Mouse (Mus musculus) forebrain, embryonic 13.5 days (tissue): Measurements from ENCODE around the gene Surf4. TPM values are rescaled to one million over a fixed set of nuclear protein-coding genes. Genes with fewer than 3 reads are reported as not detected.

Source experiments
- ATAC-seq: fragments of 200-750 bp; cut with Nextera tagmentation; 2 replicates; pipeline ENCODE4 v1.8.0; 2017
- H3K27ac ChIP-seq: fragments of 300-500 bp; sonication (generic); 2 replicates; pipeline ENCODE4 v1.5.1; 2015; ENCODE audit warnings: inconsistent platforms, mild to moderate bottlenecking, moderate library complexity
- H3K27me3 ChIP-seq: fragments of 300-500 bp; sonication (generic); 2 replicates; pipeline ENCODE4 v1.6.1; 2015; ENCODE audit warnings: mild to moderate bottlenecking, inconsistent platforms
- H3K36me3 ChIP-seq: fragments of 300-500 bp; sonication (generic); 2 replicates; pipeline ENCODE4 v1.6.1; 2015; ENCODE audit warnings: mild to moderate bottlenecking, inconsistent platforms; ENCODE audit not compliant: poor library complexity, severe bottlenecking
- H3K4me1 ChIP-seq: fragments of 300-500 bp; sonication (generic); 2 replicates; pipeline ENCODE4 v1.6.1; 2015; ENCODE audit warnings: inconsistent platforms
- H3K4me2 ChIP-seq: fragments of 300-500 bp; sonication (generic); 2 replicates; pipeline ENCODE4 v1.6.1; 2015; ENCODE audit warnings: inconsistent platforms, mild to moderate bottlenecking, moderate library complexity
- H3K4me3 ChIP-seq: fragments of 300-500 bp; sonication (generic); 2 replicates; pipeline ENCODE4 v1.5.1; 2015; ENCODE audit warnings: mild to moderate bottlenecking, inconsistent platforms
- H3K9ac ChIP-seq: fragments of 300-500 bp; sonication (generic); 2 replicates; pipeline ENCODE4 v1.6.1; 2015; ENCODE audit warnings: mild to moderate bottlenecking, inconsistent platforms
- H3K9me3 ChIP-seq: fragments of 300-500 bp; sonication (generic); replicated peaks from 2 replicates; pipeline ENCODE4 v1.6.1; 2016; ENCODE audit warnings: inconsistent platforms
- WGBS: fragments of 180-500 bp; shearing (Covaris S2); methylation state at CpG from one replicate; pipeline ENCODE4 v1.1.7; 2015; 5-methylcytosine and 5-hydroxymethylcytosine counted together
- polyA plus RNA-seq: library from polyadenylated mRNA; unstranded; fragments of >200 nt; fragmentation: Nextera tagmentation; extraction: Ambion mirVana; gene quantifications from 2 replicates; pipeline ENCODE4 v1.2.1, GENCODE M21; 2015

The Surf4 gene
- polyA plus RNA-seq, 1 experiment from 2014 or later = 104 TPM

GRCm38 (mm10) chr2:26870666-26871065 is 63.1 kb downstream of the Surf4 start:
- WGBS = 67% methylated on average over 6 of the region's 6 CpGs
- H3K4me1 ChIP-seq = no peaks in the 10 kb centered on the region
- H3K27me3 ChIP-seq = no peaks in the 10 kb centered on the region
- H3K27ac ChIP-seq = no peak overlapping the region
- H3K9me3 ChIP-seq = no peaks in the 10 kb centered on the region
- no peak overlapping the region for H3K4me2 ChIP-seq
- no peak overlapping the region for H3K9ac ChIP-seq
- H3K36me3 ChIP-seq = no peaks in the 10 kb centered on the region
- no peak overlapping the region for H3K4me3 ChIP-seq
- no peak for ATAC-seq

Other genes starting within 250 kb of the Surf4 start
- not detected in 2 replicates for gene Abo, start 68.9 kb downstream of the Surf4 start, polyA plus RNA-seq
- gene Surf6, start 31.0 kb downstream of the Surf4 start, polyA plus RNA-seq = 25.0 and 29.6 TPM in 2 replicates
- gene Med22, start 23.3 kb downstream of the Surf4 start, polyA plus RNA-seq = 168 and 187 TPM in 2 replicates
- 620 and 639 TPM in 2 replicates for gene Rpl7a, start 23.2 kb downstream of the Surf4 start, polyA plus RNA-seq
- gene Surf2, start 17.6 kb downstream of the Surf4 start, polyA plus RNA-seq = 53.5 and 60.7 TPM in 2 replicates
- 61.0 and 64.8 TPM in 2 replicates for gene Surf1, start 17.4 kb downstream of the Surf4 start, polyA plus RNA-seq
- 0.33 TPM in 1 of 2 replicates, not detected in the other for gene Stkld1, start 119 bp upstream of the Surf4 start, polyA plus RNA-seq
- gene Rexo4, start 30.5 kb upstream of the Surf4 start, polyA plus RNA-seq = 39.5 and 40.3 TPM in 2 replicates
- 0.34 TPM in 1 of 2 replicates, not detected in the other for gene Adamts13, start 39.5 kb upstream of the Surf4 start, polyA plus RNA-seq
- 115 and 125 TPM in 2 replicates for gene Cacfd1, start 76.0 kb upstream of the Surf4 start, polyA plus RNA-seq
- gene Slc2a6, start 94.1 kb upstream of the Surf4 start, polyA plus RNA-seq = 2.0 and 2.6 TPM in 2 replicates
- gene Mymk, start 138.3 kb upstream of the Surf4 start, polyA plus RNA-seq = not detected in 2 replicates
- 5.7 and 7.6 TPM in 2 replicates for gene Adamtsl2, start 145.5 kb upstream of the Surf4 start, polyA plus RNA-seq
- gene Fam163b, start 208.6 kb upstream of the Surf4 start, polyA plus RNA-seq = 0.76 and 1.7 TPM in 2 replicates
- gene Dbh, start 231.3 kb upstream of the Surf4 start, polyA plus RNA-seq = not detected in 2 replicates